Mouse (Mus musculus) G1E (cell line): ENCODE results near the gene Pdgfc. TPM values are rescaled to one million over a fixed set of nuclear protein-coding genes. Genes with fewer than 3 reads are reported as not detected.

Source experiments
- ATAC-seq: 2 replicates; pipeline ENCODE4 v1.8.0; 2016; ENCODE audit warnings: mild to moderate bottlenecking; ENCODE audit not compliant: insufficient number of reproducible peaks, poor library complexity, low FRiP score, severe bottlenecking; ENCODE audit errors: extremely low read depth
- DNase-seq: peaks from one replicate; pipeline ENCODE4 v3.0.0; 2012; ENCODE audit warnings: low spot score
- H3K27me3 ChIP-seq: 2 replicates; pipeline ENCODE4 v1.6.1; 2012; ENCODE audit warnings: mild to moderate bottlenecking, low read length, inconsistent platforms; ENCODE audit not compliant: insufficient read depth
- H3K36me3 ChIP-seq: replicated peaks from 2 replicates; pipeline ENCODE3; 2012; ENCODE audit warnings: mild to moderate bottlenecking, inconsistent platforms
- H3K4me1 ChIP-seq: 2 replicates; pipeline ENCODE4 v1.6.1; 2012; ENCODE audit warnings: low read depth, low read length, inconsistent platforms, mixed read lengths; ENCODE audit not compliant: insufficient read depth
- H3K4me3 ChIP-seq: 2 replicates; pipeline ENCODE4 v1.5.1; 2012; ENCODE audit warnings: low read depth, mild to moderate bottlenecking, inconsistent platforms, low read length, moderate library complexity, mixed read lengths
- H3K9me3 ChIP-seq: replicated peaks from 2 replicates; pipeline ENCODE4 v1.6.1; 2012; ENCODE audit warnings: inconsistent platforms
- CTCF ChIP-seq: IDR thresholded peaks from 2 replicates; pipeline ENCODE4 v1.5.1; 2012; ENCODE audit warnings: low read depth, low read length, inconsistent platforms, mixed read lengths
- GATA1 ChIP-seq: IDR thresholded peaks from 2 replicates; pipeline ENCODE4 v1.6.1; 2012; ENCODE audit warnings: borderline replicate concordance, low read length, inconsistent platforms, mixed read lengths
- GATA2 ChIP-seq: IDR thresholded peaks from 2 replicates; pipeline ENCODE4 v1.6.1; 2012; ENCODE audit warnings: low read depth, low read length, inconsistent platforms, borderline replicate concordance
- POLR2AphosphoS5 ChIP-seq: IDR thresholded peaks from 2 replicates; pipeline ENCODE4 v1.6.1; 2012; ENCODE audit warnings: low read depth, low read length, inconsistent platforms; ENCODE audit not compliant: insufficient replicate concordance
- TAL1 ChIP-seq: conservative IDR thresholded peaks from 2 replicates; pipeline ENCODE4 v1.6.1; 2012; ENCODE audit warnings: low read depth, low read length, inconsistent platforms, mixed read lengths
- polyA plus RNA-seq: library from polyadenylated mRNA; stranded (reverse); fragments of >175 nt; gene quantifications from 2 replicates; pipeline ENCODE4 v1.2.3, GENCODE M21; 2012
- total RNA-seq, 2 experiments: library from RNA; stranded (forward) in 1 of 2; stranded (reverse) in 1 of 2; fragments of 200-1000 nt in 1 of 2; fragments of >200 nt in 1 of 2; fragmentation: Nextera tagmentation in 1 of 2; gene quantifications; 2 replicates each; pipeline ENCODE4 v1.2.3; 2014 to 2017

Gene Pdgfc
- total and polyA plus RNA-seq, 3 experiments: 0.16 to 5.1 TPM; not detected in 1

DNA sequence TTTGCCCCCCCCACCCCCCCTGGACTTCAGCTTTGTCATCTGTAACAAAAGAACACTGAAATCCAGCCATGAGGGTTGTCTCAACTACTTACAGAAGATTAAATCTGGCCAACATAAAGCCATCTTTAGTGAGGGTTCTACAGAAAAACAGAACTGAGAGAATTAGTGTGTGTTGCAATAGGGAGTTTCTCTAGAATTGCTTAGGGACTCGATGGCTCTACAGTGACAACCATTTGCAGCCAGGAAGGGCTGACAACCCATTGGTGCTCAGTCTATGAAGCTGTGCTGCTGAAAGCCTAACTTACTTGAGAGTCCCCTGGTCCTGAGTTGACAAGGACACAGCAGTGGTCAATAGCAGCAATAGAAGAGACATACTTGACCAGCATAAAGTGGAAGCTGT lies 21.5 kb downstream of the Pdgfc start:
- Histone ChIP-seq H3K4me1 (no peaks in the 10 kb centered on the region), H3K36me3 (no peaks in the 10 kb centered on the region), H3K9me3 (no peaks in the 10 kb centered on the region), H3K27me3 (no peaks in the 10 kb centered on the region), H3K4me3 (no peak overlapping the region)
- DNase-seq: no peak
- no peak for ATAC-seq
- TF ChIP-seq GATA1 (no peak), POLR2AphosphoS5 (no peak), GATA2 (no peak), TAL1 (no peak), CTCF (no peak)

GRCm38 (mm10) chr3:81058527-81059031 lies 22.4 kb downstream of the Pdgfc start:
- DNase-seq: no peak
- no peaks in the 10 kb centered on the region for H3K9me3 ChIP-seq
- H3K4me3 ChIP-seq: no peak overlapping the region
- no peak for TF ChIP-seq POLR2AphosphoS5
- no peak for TF ChIP-seq CTCF
- TF ChIP-seq GATA2: no peak
- no peak for TF ChIP-seq GATA1
- no peak for TF ChIP-seq TAL1
- no peak for ATAC-seq
- H3K4me1 ChIP-seq: no peaks in the 10 kb centered on the region
- H3K27me3 ChIP-seq: no peaks in the 10 kb centered on the region
- H3K36me3 ChIP-seq: no peaks in the 10 kb centered on the region

DNA sequence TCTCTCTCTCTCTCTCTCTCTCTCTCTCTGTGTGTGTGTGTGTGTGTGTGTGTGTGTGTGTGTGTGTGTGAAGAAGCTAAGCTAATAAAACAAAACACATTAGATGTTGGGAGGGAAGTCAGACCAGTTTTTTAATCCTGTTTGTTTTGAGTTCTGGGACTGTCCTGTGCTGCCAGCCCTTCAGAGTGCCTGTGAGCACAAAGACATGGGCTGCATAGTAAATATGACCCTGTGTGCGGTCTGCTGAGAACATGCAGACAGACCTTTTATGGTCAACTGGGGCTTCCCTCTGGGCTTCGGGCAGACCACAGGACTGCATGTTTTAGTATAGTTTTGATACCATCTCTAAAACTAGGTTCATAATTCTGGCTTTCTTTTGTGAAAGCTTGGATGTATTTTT lies 32.3 kb downstream of the Pdgfc start:
- Histone ChIP-seq H3K4me1 (no peaks in the 10 kb centered on the region), H3K36me3 (no peaks in the 10 kb centered on the region), H3K27me3 (no peaks in the 10 kb centered on the region), H3K9me3 (no peaks in the 10 kb centered on the region), H3K4me3 (no peak overlapping the region)
- no peak for ATAC-seq
- no peak for TF ChIP-seq POLR2AphosphoS5
- no peak for TF ChIP-seq TAL1
- no peak for TF ChIP-seq GATA2
- no peak for TF ChIP-seq CTCF
- no peak for TF ChIP-seq GATA1
- no peak for DNase-seq

DNA sequence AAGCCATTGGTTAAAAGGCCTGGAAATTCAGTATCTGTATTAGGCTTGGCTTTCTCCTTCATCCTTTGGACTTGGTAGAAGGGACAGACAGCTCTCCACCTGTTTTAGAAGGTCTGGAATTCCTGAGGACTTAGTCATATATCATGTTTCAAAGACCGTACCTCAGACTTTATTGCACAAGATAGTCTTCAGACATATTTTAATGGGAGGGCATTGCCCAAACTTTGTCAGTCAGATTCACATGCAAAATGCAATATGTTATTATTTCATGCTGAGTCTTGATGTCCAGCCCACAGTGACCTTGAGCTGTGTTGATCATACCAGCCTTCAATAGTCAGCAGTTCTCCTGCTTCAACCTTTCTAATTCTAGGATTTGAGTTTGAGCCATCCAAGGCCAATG lies 64.9 kb downstream of the Pdgfc start:
- no peaks in the 10 kb centered on the region for H3K4me1 ChIP-seq
- H3K36me3 ChIP-seq: no peaks in the 10 kb centered on the region
- TF ChIP-seq POLR2AphosphoS5 (no peak), GATA1 (no peak), GATA2 (no peak), TAL1 (no peak), CTCF (no peak)
- no peak for DNase-seq
- H3K9me3 ChIP-seq: no peaks in the 10 kb centered on the region
- H3K27me3 ChIP-seq: no peaks in the 10 kb centered on the region
- H3K4me3 ChIP-seq: no peak overlapping the region
- ATAC-seq: no peak

DNA sequence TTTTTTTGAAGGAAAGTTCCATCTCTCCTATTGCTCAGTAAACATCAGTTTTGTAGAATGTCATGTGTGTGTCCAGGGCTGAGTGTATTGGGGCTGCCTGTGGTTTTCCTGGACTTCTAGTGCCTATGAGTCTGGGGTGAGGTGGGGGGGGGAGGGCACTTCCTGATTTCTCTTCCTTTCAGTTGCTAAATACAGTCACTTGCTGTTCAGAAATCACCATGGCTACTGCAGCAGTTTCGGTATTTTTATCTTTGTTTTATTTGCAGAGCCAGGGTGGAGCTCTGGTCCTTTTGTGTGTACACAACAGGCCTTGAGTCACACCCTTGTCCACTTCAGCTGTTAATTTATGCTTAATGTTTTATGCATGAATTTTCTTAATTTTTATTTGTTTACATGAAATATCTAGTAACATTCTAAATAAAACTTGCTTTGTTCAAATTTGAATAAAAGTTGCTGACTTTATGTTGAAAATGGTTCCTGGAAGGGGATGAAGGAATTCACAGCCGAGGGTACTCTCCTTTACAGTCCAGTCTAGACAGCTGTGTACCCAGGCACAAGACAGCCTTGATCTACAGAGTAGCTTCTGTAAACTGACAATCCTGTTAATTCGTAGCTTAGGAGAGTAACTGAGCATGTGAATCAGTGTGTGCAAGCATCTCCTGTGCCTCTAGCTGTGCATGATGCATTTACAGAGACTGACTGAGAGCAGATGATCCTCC lies 66.1 kb downstream of the Pdgfc start:
- TF ChIP-seq TAL1 (no peak), GATA2 (no peak), GATA1 (no peak), CTCF (no peak), POLR2AphosphoS5 (no peak)
- Histone ChIP-seq H3K36me3 (no peaks in the 10 kb centered on the region), H3K27me3 (no peaks in the 10 kb centered on the region), H3K4me1 (no peaks in the 10 kb centered on the region), H3K9me3 (no peaks in the 10 kb centered on the region), H3K4me3 (no peak overlapping the region)
- DNase-seq (no peak), ATAC-seq (no peak)

GRCm38 (mm10) chr3:81102877-81103420 lies 66.7 kb downstream of the Pdgfc start:
- ATAC-seq: no peak
- H3K9me3 ChIP-seq: no peaks in the 10 kb centered on the region
- H3K4me3 ChIP-seq: no peak overlapping the region
- H3K27me3 ChIP-seq: no peaks in the 10 kb centered on the region
- H3K36me3 ChIP-seq: no peaks in the 10 kb centered on the region
- DNase-seq: no peak
- H3K4me1 ChIP-seq: no peaks in the 10 kb centered on the region
- TF ChIP-seq POLR2AphosphoS5 (no peak), CTCF (no peak), GATA2 (no peak), GATA1 (no peak), TAL1 (no peak)
